Mouse (Mus musculus): ENCODE measurements around the gene Gm49354.

GRCm38 (mm10) chr13:59739397-59739796 is 42.6 kb downstream of the Gm49354 start:
- TF ChIP-seq CTCF (IDR thresholded peaks at IDR 0.05; ENCODE audit: low read depth) (peak; percentile 39; the same call in 1 of the 2 replicates), EP300 (IDR thresholded peaks at IDR 0.05; ENCODE audit: low read depth) (peak; percentile 98)
